Mouse (Mus musculus): ENCODE data around the gene Prmt7.

GRCm38 (mm10) chr8:106280844-106281243, 70.1 kb downstream of the Prmt7 start:
- TF ChIP-seq CTCF (IDR thresholded peaks at IDR 0.05; ENCODE audit: low read depth, low read length) (no peak), TAL1 (conservative IDR thresholded peaks at IDR 0.05; ENCODE audit: low read depth, low read length) (no peak), GATA1 (IDR thresholded peaks at IDR 0.05; ENCODE audit: borderline replicate concordance, low read length) (no peak)

Data from G1E (cell line).